Mouse (Mus musculus) cortical plate, adult 2 months (tissue): Measurements from ENCODE around the gene 1700003E16Rik.

Source experiments
- CTCF ChIP-seq: fragments of 200-500 bp; IDR thresholded peaks from 2 replicates; pipeline ENCODE4 v1.5.1; 2011; ENCODE audit warnings: mild to moderate bottlenecking, control low read depth, low read length; ENCODE audit not compliant: insufficient read depth; ENCODE audit errors: extremely low read depth
- POLR2A ChIP-seq: fragments of 200-500 bp; IDR thresholded peaks from 2 replicates; pipeline ENCODE4 v1.6.1; 2011; ENCODE audit warnings: mild to moderate bottlenecking, low read length, control low read depth; ENCODE audit not compliant: insufficient read depth; ENCODE audit errors: extremely low read depth

- TF ChIP-seq POLR2A (no peak), CTCF (no peak)
These were observed 23.9 kb upstream of the 1700003E16Rik start for GRCm38 (mm10) chr6:83132176-83132919.
